Mouse (Mus musculus): ENCODE measurements around the gene Tlcd2.

- TF ChIP-seq CTCF (IDR thresholded peaks at IDR 0.05) (no peak), POLR2A (IDR thresholded peaks at IDR 0.05; ENCODE audit: insufficient read depth, low read depth, low read length) (no peak), EP300 (IDR thresholded peaks at IDR 0.05; ENCODE audit: insufficient read depth, low read depth, low read length) (no peak)
Measured at GRCm38 (mm10) chr11:75455041-75455736, 6.3 kb upstream of the Tlcd2 start.

Data from heart, adult 2 months (tissue).